Mouse (Mus musculus) forebrain, postnatal 0 days (tissue): ENCODE results near the gene P4ha2. TPM values are rescaled to one million over a fixed set of nuclear protein-coding genes. Genes with fewer than 3 reads are reported as not detected.

Experiments used
- ATAC-seq: fragments of 200-750 bp; cut with Nextera tagmentation; 2 replicates; pipeline ENCODE4 v1.8.0; 2017; ENCODE audit warnings: mild to moderate bottlenecking, moderate library complexity
- DNase-seq: peaks from one replicate; pipeline ENCODE4 v3.0.0-alpha.2; 2015
- H3K27ac ChIP-seq: fragments of 300-500 bp; sonication (generic); 2 replicates; pipeline ENCODE4 v1.5.1; 2014; ENCODE audit warnings: low read depth, mild to moderate bottlenecking, antibody characterized with exemption, low read length, moderate library complexity, mixed read lengths
- H3K27me3 ChIP-seq: fragments of 300-500 bp; sonication (generic); 2 replicates; pipeline ENCODE4 v1.6.1; 2014; ENCODE audit warnings: mild to moderate bottlenecking, low read length, mixed read lengths; ENCODE audit not compliant: insufficient read depth
- H3K36me3 ChIP-seq: fragments of 300-500 bp; sonication (generic); 2 replicates; pipeline ENCODE4 v1.6.1; 2014; ENCODE audit warnings: mild to moderate bottlenecking, moderate library complexity; ENCODE audit not compliant: insufficient read depth
- H3K4me1 ChIP-seq: fragments of 300-500 bp; sonication (generic); 2 replicates; pipeline ENCODE4 v1.6.1; 2014; ENCODE audit warnings: antibody characterized with exemption; ENCODE audit not compliant: insufficient read depth
- H3K4me2 ChIP-seq: fragments of 300-500 bp; sonication (generic); 2 replicates; pipeline ENCODE4 v1.6.1; 2014; ENCODE audit warnings: low read depth, mild to moderate bottlenecking, moderate library complexity
- H3K4me3 ChIP-seq: fragments of 300-500 bp; sonication (generic); 2 replicates; pipeline ENCODE4 v1.5.1; 2014; ENCODE audit warnings: low read depth, low read length, mixed read lengths
- H3K9ac ChIP-seq: fragments of 300-500 bp; sonication (generic); 2 replicates; pipeline ENCODE4 v1.6.1; 2014; ENCODE audit warnings: mild to moderate bottlenecking
- H3K9me3 ChIP-seq: fragments of 300-500 bp; sonication (generic); 2 replicates; pipeline ENCODE4 v1.6.1; 2016; ENCODE audit warnings: low read length
- CTCF ChIP-seq: sonication (generic); IDR thresholded peaks from 2 replicates; pipeline ENCODE4 v1.5.1; 2016; ENCODE audit warnings: antibody characterized with exemption, control low read depth, low read depth
- WGBS: fragments of 180-500 bp; shearing (Covaris S2); extraction: QIAGEN DNeasy Blood & Tissue Kit; methylation state at CpG from one replicate; pipeline ENCODE4 v1.1.7; 2014; 5-methylcytosine and 5-hydroxymethylcytosine counted together
- polyA plus RNA-seq: library from polyadenylated mRNA; unstranded; fragments of >200 nt; fragmentation: Nextera tagmentation; extraction: Ambion mirVana; gene quantifications from 2 replicates; pipeline ENCODE4 v1.2.1, GENCODE M21; 2015
- total RNA-seq: library from RNA; depleted of rRNA; stranded (reverse); fragments of >200 nt; gene quantifications from 2 replicates; pipeline ENCODE4 v1.2.3, GENCODE M21; 2014

P4ha2 gene
- total and polyA plus RNA-seq, 2 experiments from 2014 or later: 6.1 to 9.8 TPM

DNA sequence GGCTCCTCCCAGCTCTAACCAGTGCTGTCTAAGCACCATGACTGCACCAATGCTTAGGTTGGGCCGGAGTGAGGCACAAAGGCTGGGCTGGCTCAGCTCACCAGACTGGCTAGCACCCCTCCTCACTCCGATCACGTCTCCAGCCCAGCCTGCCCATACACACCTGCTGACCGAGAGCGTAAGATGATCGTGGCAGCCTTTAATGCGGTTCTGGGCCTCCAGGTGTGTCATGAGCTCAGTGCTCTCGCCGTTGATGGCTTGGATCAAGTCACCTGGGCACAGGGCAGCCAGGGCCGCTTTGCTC lies 36.5 kb upstream of the P4ha2 start:
- H3K4me3 ChIP-seq: no peak overlapping the region
- no peaks in the 10 kb centered on the region for H3K27me3 ChIP-seq
- H3K4me1 ChIP-seq: peaks cover 13% of the 10 kb centered on the region
- no peak overlapping the region for H3K4me2 ChIP-seq
- no peak overlapping the region for H3K27ac ChIP-seq
- ATAC-seq (no peak), DNase-seq (no peak)
- no peak overlapping the region for H3K9ac ChIP-seq
- no peaks in the 10 kb centered on the region for H3K36me3 ChIP-seq
- WGBS: 94% methylated on average over 10 of the region's 10 CpGs
- H3K9me3 ChIP-seq: no peaks in the 10 kb centered on the region
- TF ChIP-seq CTCF: no peak

DNA sequence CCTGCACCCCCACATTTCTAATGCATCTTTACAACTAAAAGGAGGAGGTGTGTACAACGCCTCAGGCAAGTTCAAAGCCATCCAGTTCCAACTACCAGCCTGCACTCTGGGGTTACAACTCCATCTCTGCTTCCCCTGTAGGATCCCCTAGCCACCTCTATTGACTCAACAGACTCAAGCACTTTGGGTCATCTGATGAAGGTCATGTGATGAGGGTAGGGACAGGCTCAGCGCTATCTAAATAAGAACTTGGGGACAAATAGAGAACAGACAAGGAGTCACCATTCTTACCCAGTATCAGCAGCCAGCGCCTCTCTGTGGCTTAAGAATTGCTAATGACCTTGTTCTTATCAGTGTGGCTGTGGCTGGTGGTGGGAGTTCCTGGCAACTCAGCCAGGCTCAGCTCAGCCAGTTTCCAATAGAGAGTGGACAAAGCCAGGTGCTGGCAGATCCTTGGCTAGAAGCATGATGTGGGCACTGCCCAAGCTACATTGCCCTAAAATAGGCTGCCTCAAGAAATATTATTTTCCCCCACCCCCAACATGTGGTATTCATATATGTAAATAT lies 35.4 kb upstream of the P4ha2 start:
- H3K9me3 ChIP-seq: no peaks in the 10 kb centered on the region
- no peak overlapping the region for H3K4me2 ChIP-seq
- no peak overlapping the region for H3K9ac ChIP-seq
- no peak overlapping the region for H3K4me3 ChIP-seq
- DNase-seq (no peak), ATAC-seq (no peak)
- TF ChIP-seq CTCF: no peak
- H3K4me1 ChIP-seq: peaks cover 3% of the 10 kb centered on the region; the same call in 1 of the 2 replicates
- 75% methylated on average over 3 of the region's 3 CpGs for WGBS
- H3K27ac ChIP-seq: no peak overlapping the region
- H3K27me3 ChIP-seq: no peaks in the 10 kb centered on the region
- H3K36me3 ChIP-seq: no peaks in the 10 kb centered on the region

DNA sequence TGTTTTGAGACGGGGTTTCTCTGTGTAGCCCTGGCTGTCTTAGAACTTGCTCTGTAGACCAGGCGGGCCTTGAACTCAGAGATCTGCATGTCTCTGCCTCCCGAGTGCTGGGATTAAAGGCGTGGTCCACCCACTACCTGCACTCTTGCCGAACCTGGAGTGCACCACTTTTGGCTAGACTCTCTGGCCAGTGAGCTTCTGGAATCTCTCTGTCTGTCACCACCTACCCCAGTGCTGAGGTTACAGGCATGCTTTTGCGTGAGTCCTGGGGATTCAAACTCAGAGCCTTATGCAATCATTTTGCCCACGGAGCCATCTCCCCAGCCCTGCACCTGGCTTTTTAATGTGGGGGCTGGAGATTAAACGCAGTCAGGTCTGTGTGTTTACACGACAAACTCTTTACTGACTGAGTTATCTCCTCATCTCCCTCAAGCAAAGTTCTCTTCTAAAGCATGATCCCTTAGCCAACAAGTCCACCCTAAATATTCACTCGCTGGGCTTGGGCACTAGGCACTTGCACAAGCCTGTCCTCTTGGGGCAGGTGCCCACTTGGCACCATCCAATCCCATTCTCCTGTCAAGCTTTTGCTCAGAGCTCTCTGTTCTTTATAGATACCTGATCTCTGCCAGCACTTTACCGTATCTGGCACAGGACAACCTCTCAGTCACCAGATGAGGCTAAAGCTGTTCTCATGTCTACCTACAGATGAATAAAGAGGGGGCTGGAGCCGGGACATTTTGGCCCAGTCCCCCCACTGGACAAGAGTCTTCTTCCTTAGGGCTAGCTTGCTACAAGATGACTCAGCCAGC lies 34.6 kb upstream of the P4ha2 start:
- H3K4me2 ChIP-seq: no peak overlapping the region
- H3K27me3 ChIP-seq: no peaks in the 10 kb centered on the region
- WGBS: 86% methylated on average over 12 of the region's 12 CpGs
- H3K4me3 ChIP-seq: no peak overlapping the region
- H3K27ac ChIP-seq: no peak overlapping the region
- H3K36me3 ChIP-seq: no peaks in the 10 kb centered on the region
- no peaks in the 10 kb centered on the region for H3K9me3 ChIP-seq
- TF ChIP-seq CTCF: no peak
- H3K9ac ChIP-seq: no peak overlapping the region
- no peaks in the 10 kb centered on the region for H3K4me1 ChIP-seq
- DNase-seq: no peak
- no peak for ATAC-seq

DNA sequence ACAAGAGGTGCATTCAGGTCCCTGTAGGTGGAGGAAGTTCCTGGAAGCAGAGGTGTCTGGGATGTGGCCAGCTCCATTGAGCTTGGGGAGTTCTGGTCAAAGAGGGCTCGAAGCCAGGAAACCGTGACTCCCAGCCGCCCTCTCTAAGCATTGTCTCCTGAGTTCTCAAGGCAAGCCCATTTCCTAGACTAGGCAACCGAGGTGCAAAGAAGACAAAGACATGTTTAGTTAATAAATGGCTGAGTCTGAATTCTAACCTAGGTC lies 34.0 kb upstream of the P4ha2 start:
- no peak overlapping the region for H3K4me3 ChIP-seq
- H3K9ac ChIP-seq: no peak overlapping the region
- no peak overlapping the region for H3K4me2 ChIP-seq
- H3K27ac ChIP-seq: no peak overlapping the region
- H3K27me3 ChIP-seq: no peaks in the 10 kb centered on the region
- no peaks in the 10 kb centered on the region for H3K36me3 ChIP-seq
- DNase-seq (no peak), ATAC-seq (no peak)
- no peak for TF ChIP-seq CTCF
- 82% methylated on average over 4 of the region's 4 CpGs for whole genome bisulfite sequencing
- H3K9me3 ChIP-seq: no peaks in the 10 kb centered on the region
- H3K4me1 ChIP-seq: no peaks in the 10 kb centered on the region

DNA sequence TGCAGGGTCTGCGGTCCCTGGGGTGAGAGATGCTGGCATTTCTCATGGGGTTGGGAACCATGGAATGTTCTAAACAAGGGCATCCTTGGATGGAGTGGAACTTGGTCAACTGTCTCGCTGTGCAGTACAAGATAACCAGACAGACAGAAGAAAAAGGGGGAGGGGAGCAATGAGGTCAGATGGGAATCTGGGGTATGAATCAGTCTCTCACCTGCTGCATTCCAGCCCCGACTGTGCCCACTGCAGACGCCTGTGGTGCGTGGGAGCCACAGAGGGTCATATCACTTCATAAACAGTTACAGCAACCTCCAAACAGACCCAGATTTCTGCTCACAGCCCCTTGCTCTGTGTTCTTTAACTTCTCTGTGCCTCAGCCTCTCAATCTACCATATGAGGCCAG lies 33.5 kb upstream of the P4ha2 start:
- WGBS: 90% methylated on average over 5 of the region's 5 CpGs
- TF ChIP-seq CTCF: no peak
- Histone ChIP-seq H3K36me3 (no peaks in the 10 kb centered on the region), H3K4me3 (no peak overlapping the region), H3K4me2 (no peak overlapping the region), H3K27me3 (no peaks in the 10 kb centered on the region), H3K4me1 (no peaks in the 10 kb centered on the region), H3K9ac (no peak overlapping the region), H3K9me3 (no peaks in the 10 kb centered on the region), H3K27ac (no peak overlapping the region)
- no peak for ATAC-seq
- no peak for DNase-seq

DNA sequence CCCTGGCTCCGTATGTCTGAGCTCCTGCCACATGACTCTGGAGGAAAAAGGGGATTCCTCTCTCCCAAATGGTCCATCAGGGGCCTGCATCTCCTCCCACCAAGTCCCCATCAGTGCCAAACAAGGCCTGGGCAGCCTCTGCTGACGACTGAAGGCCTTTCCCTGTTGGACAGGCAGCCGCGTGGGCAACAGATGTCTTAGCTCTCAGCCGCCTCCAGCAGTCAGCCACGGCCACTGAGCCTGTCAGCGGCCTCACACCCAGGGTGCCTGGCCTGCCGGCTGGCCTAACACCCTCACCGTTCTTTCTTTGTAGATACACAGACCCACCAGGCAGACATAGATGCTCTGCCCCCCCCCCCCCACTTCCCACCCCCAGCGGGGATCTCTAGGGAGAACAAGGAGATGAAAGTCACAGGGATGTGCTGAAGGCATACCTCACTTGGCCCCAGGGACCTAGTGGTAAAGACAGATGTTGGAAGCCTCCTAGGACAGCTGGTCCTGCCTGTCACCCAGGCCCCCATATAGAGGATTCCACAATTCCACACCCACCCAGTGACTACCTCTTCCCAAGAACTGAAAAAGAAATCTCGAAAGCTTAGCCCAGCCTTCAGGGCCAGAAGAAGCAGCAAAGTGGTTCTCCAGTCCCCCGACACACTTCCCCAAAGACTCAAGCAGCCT lies 32.4 kb upstream of the P4ha2 start:
- no peak overlapping the region; the same call in 1 of the 2 replicates for H3K9ac ChIP-seq
- no peak overlapping the region for H3K27ac ChIP-seq
- H3K27me3 ChIP-seq: no peaks in the 10 kb centered on the region
- no peak for DNase-seq
- H3K4me2 ChIP-seq: peak overlapping the region; percentile 91
- no peak overlapping the region for H3K4me3 ChIP-seq
- TF ChIP-seq CTCF: no peak
- H3K36me3 ChIP-seq: no peaks in the 10 kb centered on the region
- H3K4me1 ChIP-seq: no peaks in the 10 kb centered on the region
- WGBS: 37% methylated on average over 12 of the region's 12 CpGs
- peak; percentile 32; the same call in 1 of the 2 replicates for ATAC-seq
- no peaks in the 10 kb centered on the region for H3K9me3 ChIP-seq

DNA sequence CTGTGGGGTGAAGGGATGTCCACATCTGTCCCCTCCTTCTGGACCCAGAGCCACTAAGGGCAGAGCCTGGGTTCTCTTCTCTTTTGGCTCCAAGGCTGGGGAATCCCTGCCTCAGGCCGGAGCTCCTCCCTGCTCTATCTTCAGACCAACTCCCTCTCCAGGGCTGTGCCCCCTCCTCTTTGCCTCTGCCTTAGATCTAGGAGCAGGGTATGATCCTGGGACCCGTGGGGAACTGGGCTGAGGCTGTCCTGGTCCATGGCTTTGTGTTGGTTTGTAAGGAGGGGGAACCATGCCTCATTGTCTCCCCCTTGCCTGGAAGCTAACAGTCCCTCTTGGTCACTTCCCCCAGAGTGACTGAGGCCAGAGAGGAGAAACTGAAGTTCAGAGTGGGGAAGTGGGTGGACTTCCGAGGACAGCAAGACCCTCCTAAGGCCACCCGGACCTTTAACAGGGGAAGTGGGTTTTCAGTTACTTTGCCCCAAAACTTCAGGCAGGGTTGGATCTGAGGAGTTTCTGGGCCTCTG lies 31.8 kb upstream of the P4ha2 start:
- Histone ChIP-seq H3K4me2 (peak overlapping the region; percentile 91), H3K4me1 (no peaks in the 10 kb centered on the region), H3K27me3 (no peaks in the 10 kb centered on the region), H3K9ac (no peak overlapping the region; the same call in 1 of the 2 replicates), H3K27ac (peak overlapping the region; percentile 54; the same call in 1 of the 2 replicates), H3K4me3 (peak overlapping the region; percentile 55), H3K9me3 (no peaks in the 10 kb centered on the region), H3K36me3 (no peaks in the 10 kb centered on the region)
- DNase-seq (no peak), ATAC-seq (peak; percentile 18; the same call in 1 of the 2 replicates)
- no peak for TF ChIP-seq CTCF
- 37% methylated on average over 4 of the region's 4 CpGs for WGBS
